Mouse (Mus musculus) testis, adult 2 months (tissue): ENCODE results near the gene Clic4. TPM values are rescaled to one million over a fixed set of nuclear protein-coding genes. Genes with fewer than 3 reads are reported as not detected.
"Not testable (repeated sequence)": the region's sequence is repeated elsewhere in the genome, so short reads cannot be mapped to it uniquely, and the experiment has no call there.

Experiments used
- H3K27ac ChIP-seq: fragments of 200-500 bp; 2 replicates; pipeline ENCODE4 v1.5.1; 2012; ENCODE audit warnings: low read depth, low read length; ENCODE audit not compliant: control insufficient read depth, insufficient read depth
- H3K27me3 ChIP-seq: fragments of 200-500 bp; 2 replicates; pipeline ENCODE4 v1.6.1; 2012; ENCODE audit warnings: mild to moderate bottlenecking, low read length, moderate library complexity; ENCODE audit not compliant: control insufficient read depth, insufficient read depth
- H3K36me3 ChIP-seq: fragments of 200-500 bp; 2 replicates; pipeline ENCODE4 v1.6.1; 2012; ENCODE audit warnings: mild to moderate bottlenecking, low read length; ENCODE audit not compliant: control insufficient read depth, insufficient read depth
- H3K4me1 ChIP-seq: fragments of 200-500 bp; 2 replicates; pipeline ENCODE4 v1.6.1; 2012; ENCODE audit warnings: low read length; ENCODE audit not compliant: control insufficient read depth, insufficient read depth
- H3K4me3 ChIP-seq: fragments of 200-500 bp; 2 replicates; pipeline ENCODE4 v1.5.1; 2012; ENCODE audit warnings: low read depth, mild to moderate bottlenecking, low read length, moderate library complexity, mixed read lengths; ENCODE audit not compliant: control insufficient read depth
- CTCF ChIP-seq: fragments of 200-500 bp; IDR thresholded peaks from 2 replicates; pipeline ENCODE4 v1.5.1; 2012; ENCODE audit warnings: low read depth, mild to moderate bottlenecking, inconsistent platforms, low read length, moderate library complexity; ENCODE audit not compliant: control insufficient read depth, insufficient read depth, insufficient replicate concordance
- POLR2A ChIP-seq: fragments of 200-500 bp; IDR thresholded peaks from 2 replicates; pipeline ENCODE4 v1.6.1; 2012; ENCODE audit warnings: low read depth, mild to moderate bottlenecking, inconsistent platforms, low read length, moderate library complexity; ENCODE audit not compliant: control insufficient read depth
- polyA plus RNA-seq: library from polyadenylated mRNA; depleted of rRNA; stranded (reverse); fragments of >200 nt; gene quantifications from 2 replicates; pipeline ENCODE4 v1.2.3, GENCODE M21; 2012

The Clic4 gene
- polyA plus RNA-seq, 1 experiment = 21.0 TPM

DNA sequence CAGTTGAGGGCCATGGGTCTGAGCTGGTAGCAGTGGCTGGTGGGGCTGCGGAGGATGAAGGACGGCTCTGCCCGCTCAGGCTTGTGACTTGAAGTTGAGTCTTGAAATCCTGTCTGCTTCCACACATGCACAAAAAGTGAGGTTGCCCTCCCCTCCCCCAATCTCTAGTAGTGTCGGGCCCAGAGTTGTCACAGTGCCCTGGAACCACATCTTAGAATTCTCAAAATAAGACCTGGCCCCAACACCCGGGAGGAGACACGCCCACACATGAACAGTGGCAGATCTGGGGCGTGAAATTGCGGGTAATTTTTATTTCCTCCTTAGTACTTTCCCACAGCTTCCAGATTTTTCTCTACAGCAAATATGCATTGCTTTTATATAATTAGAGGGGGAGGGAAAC, 74.8 kb downstream of the Clic4 start:
- Histone ChIP-seq H3K4me1 (peaks cover 2% of the 10 kb centered on the region; the same call in 1 of the 2 replicates), H3K27ac (no peak overlapping the region), H3K4me3 (no peak overlapping the region), H3K27me3 (no peaks in the 10 kb centered on the region), H3K36me3 (no peaks in the 10 kb centered on the region)
- TF ChIP-seq POLR2A (no peak), CTCF (no peak)

DNA sequence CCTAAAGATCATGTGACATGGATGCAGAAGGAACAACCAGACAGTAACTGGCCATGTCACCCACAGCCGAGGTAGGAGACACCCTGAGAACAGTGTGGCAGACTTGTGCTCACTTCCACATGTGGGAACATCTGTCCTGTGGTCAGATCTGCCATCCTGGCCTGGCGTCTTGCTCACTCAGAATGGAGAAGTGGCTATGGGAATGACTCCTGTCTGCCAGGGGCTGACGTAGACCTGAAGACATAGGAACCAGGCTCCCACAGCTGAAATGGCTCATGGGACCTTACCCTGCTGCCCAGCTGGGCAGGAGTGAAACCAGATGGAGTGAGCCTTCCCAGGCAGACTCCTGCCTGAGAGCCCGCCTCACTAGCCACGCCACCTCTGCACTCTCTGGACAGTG, 79.8 kb downstream of the Clic4 start:
- Histone ChIP-seq H3K36me3 (no peaks in the 10 kb centered on the region), H3K4me3 (no peak overlapping the region)
- TF ChIP-seq CTCF (no peak), POLR2A (no peak)

DNA sequence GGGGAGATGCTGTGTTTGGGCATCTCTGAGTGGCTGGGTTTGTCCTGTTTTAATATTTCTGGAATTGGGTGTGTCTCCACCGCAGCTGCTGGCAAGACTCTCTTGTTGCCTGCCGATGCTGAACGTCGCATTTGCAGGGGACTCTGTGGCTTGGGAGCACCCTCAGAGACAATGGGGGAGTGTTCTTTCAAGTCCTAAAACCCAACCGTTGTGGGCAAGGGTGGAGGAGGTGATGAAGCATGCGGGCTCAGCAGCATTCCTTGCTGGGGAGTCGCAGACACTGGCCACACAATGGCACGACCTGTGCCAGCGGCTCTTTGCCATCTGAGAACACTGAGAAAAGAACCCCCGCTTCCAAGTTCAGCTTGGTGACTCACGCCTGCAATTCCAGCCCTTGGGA, 81.0 kb downstream of the Clic4 start:
- no peaks in the 10 kb centered on the region for H3K27me3 ChIP-seq
- H3K4me1 ChIP-seq = no peaks in the 10 kb centered on the region
- no peak overlapping the region for H3K27ac ChIP-seq
- TF ChIP-seq POLR2A = no peak
- TF ChIP-seq CTCF = no peak
- no peak overlapping the region for H3K4me3 ChIP-seq
- H3K36me3 ChIP-seq = no peaks in the 10 kb centered on the region

More for the DNA sequence above, 79.8 kb downstream of the Clic4 start:
- no peaks in the 10 kb centered on the region for H3K27me3 ChIP-seq
- H3K27ac ChIP-seq = no peak overlapping the region
- H3K4me1 ChIP-seq = no peaks in the 10 kb centered on the region

DNA sequence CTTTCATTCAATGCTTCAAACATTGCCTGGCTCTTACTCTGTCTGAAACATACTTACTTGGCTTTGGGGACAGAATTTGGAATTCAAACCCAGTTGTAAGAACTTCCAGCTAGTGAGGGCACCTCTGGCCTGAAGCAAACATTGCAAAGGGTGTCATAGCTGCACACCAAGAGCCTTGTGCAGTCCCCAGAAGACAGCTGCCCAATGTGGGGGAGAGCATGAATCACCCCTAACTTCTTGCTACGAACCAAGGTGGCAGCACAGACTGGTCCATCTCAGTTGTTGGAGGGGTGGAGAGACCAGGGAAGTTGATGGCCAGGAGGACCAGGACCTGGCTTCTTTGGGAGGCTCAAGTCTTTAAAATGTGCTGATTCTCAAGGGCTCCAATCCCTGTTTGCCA, 81.4 kb downstream of the Clic4 start:
- no peak overlapping the region for H3K4me3 ChIP-seq
- TF ChIP-seq CTCF (no peak), POLR2A (no peak)
- H3K4me1 ChIP-seq = no peaks in the 10 kb centered on the region
- H3K27ac ChIP-seq = no peak overlapping the region
- no peaks in the 10 kb centered on the region for H3K36me3 ChIP-seq
- H3K27me3 ChIP-seq = no peaks in the 10 kb centered on the region

DNA sequence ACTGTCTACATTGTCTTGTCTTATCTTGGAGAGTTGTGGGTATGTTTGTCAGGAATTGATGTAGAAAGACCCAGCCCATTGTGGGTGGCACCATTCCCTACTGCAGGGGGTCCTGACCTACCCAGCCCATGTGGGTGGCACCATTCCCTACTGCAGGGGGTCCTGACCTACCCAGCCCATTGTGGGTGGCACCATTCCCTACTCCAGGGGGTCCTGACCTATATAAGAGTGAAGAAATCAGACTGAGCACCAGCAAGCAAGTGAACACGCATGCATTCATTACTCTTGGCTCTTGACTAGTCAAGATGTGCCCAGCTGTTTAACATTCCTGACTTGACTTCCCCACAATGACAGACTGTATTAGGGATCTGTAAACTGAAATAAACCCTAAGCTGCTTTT, 82.2 kb downstream of the Clic4 start:
- Histone ChIP-seq H3K36me3 (no peaks in the 10 kb centered on the region), H3K27ac (no peak overlapping the region), H3K27me3 (no peaks in the 10 kb centered on the region), H3K4me3 (no peak overlapping the region), H3K4me1 (no peaks in the 10 kb centered on the region)
- no peak for TF ChIP-seq CTCF
- no peak for TF ChIP-seq POLR2A

DNA sequence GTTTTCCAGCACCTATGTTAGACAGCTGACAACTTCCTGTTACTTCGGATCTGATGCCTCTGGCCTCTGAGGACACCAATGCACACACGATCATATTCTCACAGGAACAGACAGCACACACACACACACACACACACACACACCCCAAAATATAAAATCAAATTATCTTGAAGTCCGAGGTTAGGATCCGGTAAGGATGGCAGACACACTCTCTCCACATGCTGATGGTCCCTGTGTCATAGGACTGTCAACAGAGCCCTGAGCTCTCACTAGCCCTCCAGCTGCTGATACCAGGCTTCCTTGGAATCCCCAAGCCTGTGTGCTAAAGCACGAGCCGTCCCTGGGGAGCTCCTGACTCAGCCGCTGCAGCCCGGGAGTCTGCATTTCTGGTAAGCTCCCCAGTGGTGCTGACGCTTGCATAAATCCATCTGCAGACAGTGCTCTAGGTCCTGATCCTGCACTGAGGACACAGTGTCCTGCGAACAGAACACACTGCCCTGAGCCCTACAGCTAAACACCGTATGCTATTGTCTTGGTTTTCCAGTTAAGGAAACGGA, 83.1 kb downstream of the Clic4 start:
- H3K27ac ChIP-seq = no peak overlapping the region
- TF ChIP-seq POLR2A (no peak), CTCF (no peak)
- no peaks in the 10 kb centered on the region for H3K27me3 ChIP-seq
- H3K4me3 ChIP-seq = no peak overlapping the region
- no peaks in the 10 kb centered on the region for H3K4me1 ChIP-seq
- no peaks in the 10 kb centered on the region for H3K36me3 ChIP-seq

DNA sequence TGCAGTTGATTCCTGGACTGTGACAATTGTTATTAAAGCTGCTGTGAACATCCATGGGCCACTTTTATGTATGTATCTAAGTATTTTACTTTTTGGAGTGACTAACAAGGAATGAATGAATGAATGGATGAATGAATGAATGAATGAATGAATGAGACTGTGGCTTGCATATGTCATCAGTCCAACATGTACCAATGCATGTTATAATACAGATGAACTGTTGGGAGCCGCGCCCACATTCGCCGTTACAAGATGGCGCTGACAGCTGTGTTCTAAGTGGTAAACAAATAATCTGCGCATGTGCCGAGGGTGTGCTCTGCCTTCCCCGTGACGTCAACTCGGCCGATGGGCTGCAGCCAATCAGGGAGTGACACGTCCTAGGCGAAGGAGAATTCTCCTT, 88.3 kb downstream of the Clic4 start:
- H3K4me1 ChIP-seq, H3K4me3 ChIP-seq, H3K27ac ChIP-seq: not testable (repeated sequence)

DNA sequence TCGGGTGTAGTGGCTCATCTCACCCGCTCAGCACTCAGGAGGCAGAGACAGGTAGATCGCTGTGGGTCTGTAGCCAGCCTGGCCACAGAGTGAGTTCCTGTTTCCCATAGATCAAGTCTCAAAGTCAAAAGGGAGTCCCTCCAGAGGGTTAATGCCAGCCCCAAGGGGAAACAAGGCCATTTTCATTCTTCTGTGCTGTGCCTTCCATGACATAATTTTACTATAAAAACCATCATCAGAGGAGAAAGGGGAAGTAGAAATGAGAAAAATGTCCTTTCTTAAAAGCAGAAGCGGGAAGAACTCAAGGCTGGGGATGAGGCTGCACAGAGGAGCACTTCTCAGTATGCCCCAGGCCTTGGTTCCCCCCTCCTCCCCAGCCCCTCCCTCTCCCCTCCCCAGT, 90.8 kb downstream of the Clic4 start:
- no peak overlapping the region for H3K27ac ChIP-seq
- H3K4me1 ChIP-seq = no peaks in the 10 kb centered on the region
- H3K4me3 ChIP-seq = no peak overlapping the region
- no peak for TF ChIP-seq CTCF
- no peak for TF ChIP-seq POLR2A
- no peaks in the 10 kb centered on the region for H3K36me3 ChIP-seq
- no peaks in the 10 kb centered on the region for H3K27me3 ChIP-seq

More for the DNA sequence above, 88.3 kb downstream of the Clic4 start:
- not testable (repeated sequence) for H3K36me3 ChIP-seq, H3K27me3 ChIP-seq
